Mouse (Mus musculus): ENCODE results near the gene Hmmr. TPM values are rescaled to one million over a fixed set of nuclear protein-coding genes. Genes with fewer than 3 reads are reported as not detected.
A peak's percentile ranks its signal among the peaks of the same experiment; 100 is the strongest.
"Not testable (repeated sequence)": the region's sequence is repeated elsewhere in the genome, so short reads cannot be mapped to it uniquely, and the experiment has no call there.

Hmmr gene
- polyA plus RNA-seq, 1 experiment from 2014 or later: 6.9 TPM

DNA sequence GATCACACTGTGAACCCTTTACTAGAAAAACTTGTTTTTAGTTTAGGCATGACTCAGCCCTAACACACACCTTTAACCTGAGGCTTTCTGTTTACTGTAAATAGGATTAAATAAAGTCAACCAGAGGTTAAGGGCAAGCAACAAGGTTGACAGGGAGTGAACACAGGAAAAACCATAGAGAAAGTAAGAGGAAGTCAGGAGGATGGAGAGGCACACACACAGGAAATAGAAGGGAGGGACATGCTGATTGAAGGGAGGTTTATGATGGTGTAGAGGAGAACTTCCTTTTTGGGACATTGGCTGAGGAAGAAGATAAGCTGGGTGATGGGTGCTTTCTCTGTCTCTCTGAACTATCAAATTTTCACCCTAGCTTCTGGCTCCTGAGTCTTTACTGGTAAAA is 14.9 kb downstream of the Hmmr start:
- Histone ChIP-seq H3K4me3 (replicated peaks; ENCODE audit: low read length) (no peak overlapping the region), H3K36me3 (replicated peaks; ENCODE audit: control insufficient read depth, insufficient read depth) (peaks cover 6% of the 10 kb centered on the region), H3K9ac (no peak overlapping the region), H3K4me2 (replicated peaks) (no peak overlapping the region), H3K27ac (no peak overlapping the region), H3K4me1 (replicated peaks; ENCODE audit: control insufficient read depth, insufficient read depth, low read length) (no peaks in the 10 kb centered on the region), H3K27me3 (ENCODE audit: control insufficient read depth, insufficient read depth, low read length) (no peaks in the 10 kb centered on the region), H3K9me3 (ENCODE audit: control insufficient read depth, low read length) (no peaks in the 10 kb centered on the region)
- no peak for ATAC-seq (ENCODE audit: low FRiP score)
- DNase-seq (ENCODE audit: low spot score): no peak

DNA sequence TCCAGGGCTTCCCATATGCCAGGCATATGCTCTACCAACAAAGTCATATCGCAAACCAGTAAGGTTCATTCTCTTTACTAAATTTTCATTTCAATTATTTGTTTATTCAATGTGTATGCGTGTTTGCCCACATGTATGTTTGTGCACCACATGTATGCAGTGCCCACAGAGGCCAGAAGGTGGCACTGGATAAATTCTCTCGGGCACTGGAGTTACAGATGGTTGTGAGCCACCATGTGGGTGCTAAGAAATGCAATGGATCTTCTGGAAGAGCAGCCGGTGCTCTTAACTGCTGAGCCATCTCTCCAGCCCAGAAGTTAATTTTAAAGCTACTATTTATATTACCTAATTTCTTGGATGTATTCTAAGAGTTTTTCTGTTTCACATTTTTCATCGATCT is 17.7 kb downstream of the Hmmr start:
- H3K27ac ChIP-seq: no peak overlapping the region
- no peaks in the 10 kb centered on the region for H3K4me1 ChIP-seq (replicated peaks; ENCODE audit: control insufficient read depth, insufficient read depth, low read length)
- no peaks in the 10 kb centered on the region for H3K27me3 ChIP-seq (ENCODE audit: control insufficient read depth, insufficient read depth, low read length)
- H3K4me2 ChIP-seq (replicated peaks): no peak overlapping the region
- H3K36me3 ChIP-seq (replicated peaks; ENCODE audit: control insufficient read depth, insufficient read depth): no peaks in the 10 kb centered on the region; the same call in 1 of the 2 replicates
- no peak for DNase-seq (ENCODE audit: low spot score)
- no peak overlapping the region for H3K9ac ChIP-seq
- no peaks in the 10 kb centered on the region for H3K9me3 ChIP-seq (ENCODE audit: control insufficient read depth, low read length)
- 95% methylated on average over 5 of the region's 5 CpGs for WGBS
- no peak overlapping the region for H3K4me3 ChIP-seq (replicated peaks; ENCODE audit: low read length)
- ATAC-seq (ENCODE audit: low FRiP score): no peak

DNA sequence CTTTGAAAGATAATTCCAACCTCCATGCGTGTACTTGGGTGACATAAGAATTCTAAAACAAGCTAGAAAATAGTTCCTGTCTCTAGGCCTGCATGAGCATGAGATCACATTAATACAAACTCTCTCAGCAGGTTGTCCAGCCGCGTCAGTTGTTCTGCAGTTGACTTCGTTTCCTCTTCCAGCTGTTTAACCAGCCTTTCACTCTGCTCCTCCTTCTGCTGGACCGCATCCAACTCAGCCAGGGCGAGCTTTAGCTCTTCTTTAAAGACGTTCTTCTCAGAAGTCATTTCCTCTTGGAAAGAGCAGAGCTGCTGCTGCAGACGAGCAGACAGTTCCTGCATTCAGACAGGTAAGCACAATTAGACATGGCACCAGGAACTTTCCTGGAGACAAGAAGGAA is 19.4 kb downstream of the Hmmr start:
- no peaks in the 10 kb centered on the region for H3K36me3 ChIP-seq (replicated peaks; ENCODE audit: control insufficient read depth, insufficient read depth)
- DNase-seq (ENCODE audit: low spot score) (no peak), ATAC-seq (ENCODE audit: low FRiP score) (no peak)
- H3K27me3 ChIP-seq (ENCODE audit: control insufficient read depth, insufficient read depth, low read length): no peaks in the 10 kb centered on the region
- no peaks in the 10 kb centered on the region for H3K4me1 ChIP-seq (replicated peaks; ENCODE audit: control insufficient read depth, insufficient read depth, low read length)
- no peak overlapping the region for H3K27ac ChIP-seq
- H3K4me2 ChIP-seq (replicated peaks): no peak overlapping the region
- no peak overlapping the region for H3K4me3 ChIP-seq (replicated peaks; ENCODE audit: low read length)
- H3K9ac ChIP-seq: no peak overlapping the region
- WGBS: 85% methylated on average over 8 of the region's 8 CpGs
- no peaks in the 10 kb centered on the region for H3K9me3 ChIP-seq (ENCODE audit: control insufficient read depth, low read length)

DNA sequence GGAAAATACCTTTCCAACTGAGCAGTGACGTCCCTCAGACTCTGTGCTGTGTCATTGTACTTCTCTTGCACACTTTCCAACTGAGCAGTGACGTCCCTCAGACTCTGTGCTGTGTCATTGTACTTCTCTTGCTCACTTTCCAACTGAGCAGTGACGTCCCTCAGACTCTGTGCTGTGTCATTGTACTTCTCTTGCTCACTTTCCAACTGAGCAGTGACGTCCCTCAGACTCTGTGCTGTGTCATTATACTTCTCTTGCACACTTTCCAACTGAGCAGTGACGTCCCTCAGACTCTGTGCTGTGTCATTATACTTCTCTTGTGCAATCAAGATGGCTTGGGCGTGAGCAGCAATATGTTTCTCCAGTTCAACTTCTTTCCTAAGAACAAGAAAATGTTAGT is 23.3 kb downstream of the Hmmr start:
- H3K27me3 ChIP-seq (ENCODE audit: control insufficient read depth, insufficient read depth, low read length); H3K9ac ChIP-seq; H3K36me3 ChIP-seq (replicated peaks; ENCODE audit: control insufficient read depth, insufficient read depth); H3K27ac ChIP-seq; H3K4me1 ChIP-seq (replicated peaks; ENCODE audit: control insufficient read depth, insufficient read depth, low read length); ATAC-seq (ENCODE audit: low FRiP score); H3K4me2 ChIP-seq (replicated peaks); H3K4me3 ChIP-seq (replicated peaks; ENCODE audit: low read length); H3K9me3 ChIP-seq (ENCODE audit: control insufficient read depth, low read length); DNase-seq (ENCODE audit: low spot score): not testable (repeated sequence)
- 92% methylated on average over 6 of the region's 6 CpGs for WGBS

DNA sequence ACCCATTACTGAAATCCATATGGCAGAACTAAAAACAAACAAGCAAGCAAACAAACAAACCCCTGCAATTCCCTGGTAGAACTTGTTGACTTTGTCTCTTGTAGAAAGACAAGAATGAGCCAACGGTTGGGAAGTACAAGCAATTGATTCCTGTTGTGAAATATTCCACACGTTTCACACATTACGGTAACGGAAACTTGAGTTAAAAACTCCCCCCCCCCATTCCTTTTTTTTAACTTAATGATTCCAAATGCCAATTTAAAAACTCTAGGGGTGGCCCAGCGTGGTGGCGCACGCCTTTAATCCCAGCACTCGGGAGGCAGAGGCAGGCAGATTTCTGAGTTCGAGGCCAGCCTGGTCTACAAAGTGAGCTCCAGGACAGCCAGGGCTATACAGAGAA is 38.1 kb downstream of the Hmmr start, which contains the start of gene Mat2b:
Gene Mat2b, minus strand, starts transcription at position 101 of the 400 bp plus-strand sequence.
- H3K4me2 ChIP-seq (replicated peaks): peak within 1 kb of the TSS; percentile 87
- H3K27me3 ChIP-seq (ENCODE audit: control insufficient read depth, insufficient read depth, low read length): no peaks in the 10 kb centered on the region
- WGBS: 84% methylated on average over 8 of the region's 9 CpGs
- peak within 1 kb of the TSS; percentile 81 for H3K9ac ChIP-seq
- ATAC-seq (ENCODE audit: low FRiP score) (no peak), DNase-seq (ENCODE audit: low spot score) (no peak)
- H3K27ac ChIP-seq: peak within 1 kb of the TSS; percentile 96
- peaks cover 20% of the 10 kb centered on the region for H3K4me1 ChIP-seq (replicated peaks; ENCODE audit: control insufficient read depth, insufficient read depth, low read length)
- no peaks in the 10 kb centered on the region for H3K36me3 ChIP-seq (replicated peaks; ENCODE audit: control insufficient read depth, insufficient read depth)
- H3K4me3 ChIP-seq (replicated peaks; ENCODE audit: low read length): peak within 1 kb of the TSS; percentile 80
- no peaks in the 10 kb centered on the region for H3K9me3 ChIP-seq (ENCODE audit: control insufficient read depth, low read length)

DNA sequence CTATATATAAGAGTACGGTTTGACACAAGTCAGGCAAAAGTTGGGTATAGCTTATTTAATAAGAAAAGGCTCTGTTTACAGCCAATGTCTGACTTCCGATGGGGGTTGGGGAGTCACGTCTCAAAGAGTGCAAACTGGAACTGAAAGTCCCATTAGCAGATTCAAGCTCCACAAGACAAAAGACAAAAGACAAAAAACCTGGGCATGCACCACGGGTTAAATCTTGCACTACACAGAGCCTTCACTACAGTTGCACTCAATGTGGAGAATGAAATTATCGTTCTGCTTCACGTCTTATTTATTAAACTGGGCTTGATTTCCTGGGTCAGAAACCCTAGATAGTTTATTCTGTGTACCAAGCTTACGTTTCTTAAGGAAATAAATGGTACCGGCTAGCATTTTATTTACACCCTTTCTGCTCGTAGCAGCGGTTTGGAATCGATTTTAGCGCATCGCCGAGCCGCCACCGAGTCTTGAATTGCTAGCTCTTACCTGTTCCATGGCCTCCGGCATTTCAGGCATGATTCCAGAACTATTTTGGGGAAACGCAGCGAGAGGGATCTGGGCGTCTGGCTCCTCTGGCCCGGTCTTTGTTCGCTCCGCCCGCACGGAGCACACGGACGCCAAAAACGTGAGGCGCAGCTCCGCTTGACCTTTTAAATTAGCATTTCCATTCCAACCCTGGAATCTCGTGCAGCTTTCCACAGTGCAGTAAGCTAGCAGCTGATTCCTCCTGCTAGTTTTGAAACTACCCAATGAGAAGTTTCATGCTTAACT is 38.7 kb downstream of the Hmmr start:
- no peaks in the 10 kb centered on the region for H3K9me3 ChIP-seq (ENCODE audit: control insufficient read depth, low read length)
- ATAC-seq (ENCODE audit: low FRiP score) (peak; percentile 58), DNase-seq (ENCODE audit: low spot score) (peak; percentile 77)
- H3K4me2 ChIP-seq (replicated peaks): peak overlapping the region; percentile 87
- H3K4me3 ChIP-seq (replicated peaks; ENCODE audit: low read length): peak overlapping the region; percentile 80
- under 1% methylated on average over 31 of the region's 31 CpGs for WGBS
- no peaks in the 10 kb centered on the region for H3K36me3 ChIP-seq (replicated peaks; ENCODE audit: control insufficient read depth, insufficient read depth)
- H3K4me1 ChIP-seq (replicated peaks; ENCODE audit: control insufficient read depth, insufficient read depth, low read length): peaks cover 25% of the 10 kb centered on the region
- H3K27ac ChIP-seq: peak overlapping the region; percentile 96
- H3K9ac ChIP-seq: peak overlapping the region; percentile 81
- no peaks in the 10 kb centered on the region for H3K27me3 ChIP-seq (ENCODE audit: control insufficient read depth, insufficient read depth, low read length)

DNA sequence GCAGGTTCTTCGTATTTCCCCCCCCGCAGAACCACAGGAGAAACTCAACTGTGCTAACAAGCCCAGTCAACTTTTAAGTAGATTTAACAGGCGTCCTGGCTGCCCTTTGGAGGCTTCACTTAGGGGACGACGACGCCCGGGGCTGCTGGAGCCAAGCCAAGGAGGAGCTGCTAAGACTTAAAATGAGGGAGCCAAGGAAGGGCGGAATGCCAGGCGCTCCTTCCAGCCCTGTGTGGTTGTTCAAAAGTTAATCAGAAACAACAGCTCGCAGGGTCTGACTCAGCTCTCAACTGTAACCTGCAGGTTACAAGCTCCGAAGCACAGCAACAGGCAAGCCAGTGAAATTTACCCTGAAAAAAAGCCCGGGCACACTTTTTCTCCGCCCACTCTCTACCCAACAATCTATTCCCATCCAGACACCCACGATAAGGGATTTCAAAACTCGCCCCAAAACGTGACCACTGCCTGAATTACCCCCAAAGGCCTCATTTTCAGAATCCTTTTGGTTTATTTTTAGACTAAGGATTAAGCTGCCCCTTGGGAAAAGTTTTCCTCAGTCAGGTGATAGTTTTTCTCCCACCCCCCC is 39.8 kb downstream of the Hmmr start:
- H3K4me2 ChIP-seq (replicated peaks): peak overlapping the region; percentile 87
- DNase-seq (ENCODE audit: low spot score): peak; percentile 65
- H3K9ac ChIP-seq: peak overlapping the region; percentile 81
- peaks cover 25% of the 10 kb centered on the region for H3K4me1 ChIP-seq (replicated peaks; ENCODE audit: control insufficient read depth, insufficient read depth, low read length)
- no peaks in the 10 kb centered on the region for H3K36me3 ChIP-seq (replicated peaks; ENCODE audit: control insufficient read depth, insufficient read depth)
- peak overlapping the region; percentile 96 for H3K27ac ChIP-seq
- ATAC-seq (ENCODE audit: low FRiP score): 0 out of 2 replicates have a peak, but pooled peaks have one; percentile 5
- no peaks in the 10 kb centered on the region for H3K9me3 ChIP-seq (ENCODE audit: control insufficient read depth, low read length)
- peak overlapping the region; percentile 80 for H3K4me3 ChIP-seq (replicated peaks; ENCODE audit: low read length)
- under 1% methylated on average over 16 of the region's 16 CpGs for WGBS
- no peaks in the 10 kb centered on the region for H3K27me3 ChIP-seq (ENCODE audit: control insufficient read depth, insufficient read depth, low read length)

DNA sequence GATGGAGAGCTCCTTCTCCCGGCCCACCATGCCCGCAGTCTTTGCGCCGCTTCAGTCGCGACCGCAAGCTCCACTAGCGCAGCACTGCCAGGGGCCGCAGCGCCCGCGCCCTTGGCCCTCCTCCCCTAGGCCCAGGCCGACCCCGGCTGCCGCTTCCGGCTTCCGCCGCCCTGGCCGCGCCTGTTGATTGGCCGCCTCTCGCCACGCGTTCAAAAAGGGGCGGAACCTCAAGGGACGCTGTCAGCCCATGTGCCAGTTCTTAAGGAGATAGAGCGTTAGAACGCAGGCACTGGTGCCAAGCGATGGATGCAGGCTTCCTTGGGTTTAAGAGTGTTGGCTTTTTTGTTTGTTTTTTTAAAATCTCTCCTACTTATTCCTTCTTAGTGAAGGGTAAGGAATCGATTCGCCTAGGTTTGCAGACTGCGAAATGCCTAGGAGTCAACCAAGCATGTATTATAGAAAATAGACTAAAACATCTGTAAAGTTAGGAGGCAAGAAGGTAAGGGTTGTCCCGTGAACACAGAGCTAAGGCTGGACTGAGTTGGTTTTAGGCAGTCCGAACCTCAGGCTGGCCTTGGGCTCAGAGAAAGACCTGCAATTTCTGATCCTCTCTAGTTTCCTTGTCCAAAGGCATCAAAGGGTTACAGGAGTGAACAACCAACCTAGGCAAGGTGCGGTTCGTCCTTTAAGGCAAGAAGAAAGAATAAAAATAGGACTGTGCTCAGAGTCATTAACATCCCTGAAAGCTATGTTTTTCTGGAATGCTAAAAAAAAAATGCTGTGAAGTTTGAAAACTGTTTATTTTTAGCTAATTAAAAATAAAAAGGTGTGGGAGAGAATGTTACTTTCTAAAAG is 40.5 kb downstream of the Hmmr start:
- Histone ChIP-seq H3K4me2 (replicated peaks) (peak overlapping the region; percentile 87), H3K9ac (peak overlapping the region; percentile 81), H3K27ac (peak overlapping the region; percentile 96), H3K4me1 (replicated peaks; ENCODE audit: control insufficient read depth, insufficient read depth, low read length) (peaks cover 25% of the 10 kb centered on the region), H3K4me3 (replicated peaks; ENCODE audit: low read length) (peak overlapping the region; percentile 80), H3K9me3 (ENCODE audit: control insufficient read depth, low read length) (no peaks in the 10 kb centered on the region), H3K36me3 (replicated peaks; ENCODE audit: control insufficient read depth, insufficient read depth) (no peaks in the 10 kb centered on the region), H3K27me3 (ENCODE audit: control insufficient read depth, insufficient read depth, low read length) (no peaks in the 10 kb centered on the region)
- peak; percentile 98 for ATAC-seq (ENCODE audit: low FRiP score)
- WGBS: 1% methylated on average over 36 of the region's 36 CpGs
- DNase-seq (ENCODE audit: low spot score): peak; percentile 92

DNA sequence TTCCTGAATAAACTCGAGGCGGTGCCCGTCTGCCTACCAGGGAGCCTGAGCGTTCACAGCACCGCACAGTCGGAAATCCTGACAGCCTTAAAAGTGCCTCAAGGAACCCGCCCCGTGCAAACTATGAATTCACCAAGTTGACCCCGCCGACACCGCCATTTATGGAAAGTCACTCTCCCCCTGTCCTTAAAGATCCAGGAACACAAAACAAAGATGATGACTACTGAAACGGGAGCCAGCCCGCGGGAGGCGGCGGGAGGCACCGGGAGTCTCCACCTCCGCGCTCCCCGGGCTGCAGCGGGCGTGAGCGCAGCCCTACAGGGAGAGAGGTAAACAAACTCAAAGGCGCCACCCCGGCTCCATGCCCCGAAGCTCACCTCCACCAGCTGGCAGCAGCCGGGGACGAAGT is 41.1 kb downstream of the Hmmr start:
- peak; percentile 81 for ATAC-seq (ENCODE audit: low FRiP score)
- Histone ChIP-seq H3K4me1 (replicated peaks; ENCODE audit: control insufficient read depth, insufficient read depth, low read length) (peaks cover 25% of the 10 kb centered on the region), H3K9ac (peak overlapping the region; percentile 71), H3K36me3 (replicated peaks; ENCODE audit: control insufficient read depth, insufficient read depth) (peaks cover 5% of the 10 kb centered on the region), H3K4me2 (replicated peaks) (peak overlapping the region; percentile 87), H3K27ac (peak overlapping the region; percentile 66), H3K9me3 (ENCODE audit: control insufficient read depth, low read length) (no peaks in the 10 kb centered on the region), H3K4me3 (replicated peaks; ENCODE audit: low read length) (peak overlapping the region; percentile 80), H3K27me3 (ENCODE audit: control insufficient read depth, insufficient read depth, low read length) (no peaks in the 10 kb centered on the region)
- DNase-seq (ENCODE audit: low spot score): no peak
- 0% methylated on average over 28 of the region's 28 CpGs for WGBS
